Mouse (Mus musculus): ENCODE data around the gene Mndal. TPM values are rescaled to one million over a fixed set of nuclear protein-coding genes. Genes with fewer than 3 reads are reported as not detected.
"Not testable (repeated sequence)": the region's sequence is repeated elsewhere in the genome, so short reads cannot be mapped to it uniquely, and the experiment has no call there.

The Mndal gene
- polyA plus RNA-seq (2015; fragmentation: Nextera tagmentation; extraction: Ambion mirVana) = 11.6 and 13.2 TPM in 2 replicates

GRCm38 (mm10) chr1:173941924-173942779, at the start of gene Mndal, which contains the start of gene Ifi203:
TSS of gene Mndal (minus strand) at chr1:173942491.
TSS of gene Ifi203 (minus strand) at chr1:173942672.
- not testable (repeated sequence) for DNase-seq
- H3K4me3 ChIP-seq (ENCODE audit: low read depth, low read length) = 0 out of 2 replicates have a peak within 1 kb of the TSS, but pooled peaks have one; percentile 26

GRCm38 (mm10) chr1:173982694-173983305, 40.5 kb upstream of the Mndal start, which contains the start of gene Ifi202b:
TSS of gene Ifi202b (minus strand) at chr1:173982744.
- not testable (repeated sequence) for H3K9ac ChIP-seq (replicated peaks); H3K4me2 ChIP-seq (ENCODE audit: low read depth, low read length); H3K4me3 ChIP-seq (ENCODE audit: low read depth, low read length); H3K27ac ChIP-seq (ENCODE audit: low read depth); H3K36me3 ChIP-seq (replicated peaks; ENCODE audit: insufficient read depth, low read length); H3K9me3 ChIP-seq (ENCODE audit: low read length); H3K4me1 ChIP-seq (ENCODE audit: insufficient read depth); H3K27me3 ChIP-seq (ENCODE audit: insufficient read depth, low read length); ATAC-seq; DNase-seq
- 83% methylated on average over 6 of the region's 6 CpGs for WGBS (ENCODE audit: insufficient replicate concordance)

More at GRCm38 (mm10) chr1:173941924-173942779, at the start of gene Mndal, which contains the start of gene Ifi203:
- H3K4me2 ChIP-seq (ENCODE audit: low read depth, low read length) = peak within 1 kb of the TSS; percentile 49; the same call in 1 of the 2 replicates
- not testable (repeated sequence) for H3K9ac ChIP-seq (replicated peaks); H3K4me1 ChIP-seq (ENCODE audit: insufficient read depth); H3K27ac ChIP-seq (ENCODE audit: low read depth); H3K9me3 ChIP-seq (ENCODE audit: low read length); H3K36me3 ChIP-seq (replicated peaks; ENCODE audit: insufficient read depth, low read length); H3K27me3 ChIP-seq (ENCODE audit: insufficient read depth, low read length)
- peak; percentile 56; the same call in 1 of the 2 replicates for ATAC-seq
- WGBS (ENCODE audit: insufficient replicate concordance) = 22% methylated on average over 3 of the region's 3 CpGs

GRCm38 (mm10) chr1:173981038-173981437, 38.7 kb upstream of the Mndal start:
- ATAC-seq; H3K27ac ChIP-seq (ENCODE audit: low read depth); H3K4me3 ChIP-seq (ENCODE audit: low read depth, low read length); H3K9ac ChIP-seq (replicated peaks); DNase-seq; H3K4me2 ChIP-seq (ENCODE audit: low read depth, low read length); H3K36me3 ChIP-seq (replicated peaks; ENCODE audit: insufficient read depth, low read length); H3K27me3 ChIP-seq (ENCODE audit: insufficient read depth, low read length); H3K9me3 ChIP-seq (ENCODE audit: low read length); H3K4me1 ChIP-seq (ENCODE audit: insufficient read depth): not testable (repeated sequence)
- 45% methylated on average over 3 of the region's 3 CpGs for WGBS (ENCODE audit: insufficient replicate concordance)

GRCm38 (mm10) chr1:173977622-173978021, 35.3 kb upstream of the Mndal start:
- Histone ChIP-seq H3K27ac (ENCODE audit: low read depth) (no peak overlapping the region), H3K9me3 (ENCODE audit: low read length) (no peaks in the 10 kb centered on the region), H3K4me3 (ENCODE audit: low read depth, low read length) (no peak overlapping the region), H3K4me1 (ENCODE audit: insufficient read depth) (no peaks in the 10 kb centered on the region), H3K27me3 (ENCODE audit: insufficient read depth, low read length) (no peaks in the 10 kb centered on the region), H3K9ac (replicated peaks) (no peak overlapping the region), H3K4me2 (ENCODE audit: low read depth, low read length) (no peak overlapping the region), H3K36me3 (replicated peaks; ENCODE audit: insufficient read depth, low read length) (no peaks in the 10 kb centered on the region)
- TF ChIP-seq CTCF (IDR thresholded peaks at IDR 0.05; ENCODE audit: low read depth) (no peak), EP300 (IDR thresholded peaks at IDR 0.05; ENCODE audit: low read depth) (no peak)
- ATAC-seq = no peak
- no peak for DNase-seq

GRCm38 (mm10) chr1:173973111-173973510, 30.8 kb upstream of the Mndal start:
- H3K4me1 ChIP-seq (ENCODE audit: insufficient read depth) = no peaks in the 10 kb centered on the region
- no peaks in the 10 kb centered on the region for H3K36me3 ChIP-seq (replicated peaks; ENCODE audit: insufficient read depth, low read length)
- H3K4me2 ChIP-seq (ENCODE audit: low read depth, low read length) = no peak overlapping the region
- ATAC-seq = no peak
- no peaks in the 10 kb centered on the region for H3K27me3 ChIP-seq (ENCODE audit: insufficient read depth, low read length)
- TF ChIP-seq CTCF (IDR thresholded peaks at IDR 0.05; ENCODE audit: low read depth) (no peak), EP300 (IDR thresholded peaks at IDR 0.05; ENCODE audit: low read depth) (no peak)
- no peak overlapping the region for H3K9ac ChIP-seq (replicated peaks)
- H3K9me3 ChIP-seq (ENCODE audit: low read length) = no peaks in the 10 kb centered on the region
- DNase-seq = no peak
- no peak overlapping the region for H3K4me3 ChIP-seq (ENCODE audit: low read depth, low read length)
- no peak overlapping the region for H3K27ac ChIP-seq (ENCODE audit: low read depth)

- DNase-seq; H3K27me3 ChIP-seq (ENCODE audit: insufficient read depth, low read length); ATAC-seq; H3K4me2 ChIP-seq (ENCODE audit: low read depth, low read length); H3K4me3 ChIP-seq (ENCODE audit: low read depth, low read length); H3K4me1 ChIP-seq (ENCODE audit: insufficient read depth); H3K9me3 ChIP-seq (ENCODE audit: low read length); H3K9ac ChIP-seq (replicated peaks); H3K36me3 ChIP-seq (replicated peaks; ENCODE audit: insufficient read depth, low read length); H3K27ac ChIP-seq (ENCODE audit: low read depth): not testable (repeated sequence)
- 73% methylated on average over 1 of the region's 1 CpGs for WGBS (ENCODE audit: insufficient replicate concordance)
Observed at GRCm38 (mm10) chr1:173961491-173961890, 19.2 kb upstream of the Mndal start.

GRCm38 (mm10) chr1:173959998-173960397, 17.7 kb upstream of the Mndal start:
- H3K9ac ChIP-seq (replicated peaks); H3K27ac ChIP-seq (ENCODE audit: low read depth); H3K27me3 ChIP-seq (ENCODE audit: insufficient read depth, low read length); H3K4me2 ChIP-seq (ENCODE audit: low read depth, low read length); H3K9me3 ChIP-seq (ENCODE audit: low read length); DNase-seq; ATAC-seq; H3K4me3 ChIP-seq (ENCODE audit: low read depth, low read length); H3K4me1 ChIP-seq (ENCODE audit: insufficient read depth); H3K36me3 ChIP-seq (replicated peaks; ENCODE audit: insufficient read depth, low read length): not testable (repeated sequence)
- WGBS (ENCODE audit: insufficient replicate concordance) = 71% methylated on average over 3 of the region's 3 CpGs

- 65% methylated on average over 3 of the region's 3 CpGs for WGBS (ENCODE audit: insufficient replicate concordance)
- not testable (repeated sequence) for ATAC-seq; H3K9me3 ChIP-seq (ENCODE audit: low read length); H3K36me3 ChIP-seq (replicated peaks; ENCODE audit: insufficient read depth, low read length); H3K4me1 ChIP-seq (ENCODE audit: insufficient read depth); H3K27ac ChIP-seq (ENCODE audit: low read depth); H3K9ac ChIP-seq (replicated peaks); DNase-seq; H3K4me2 ChIP-seq (ENCODE audit: low read depth, low read length); H3K4me3 ChIP-seq (ENCODE audit: low read depth, low read length); H3K27me3 ChIP-seq (ENCODE audit: insufficient read depth, low read length)
Observed at GRCm38 (mm10) chr1:173955839-173956527, 13.7 kb upstream of the Mndal start.

Measured in liver, postnatal 0 days (tissue).